Mouse (Mus musculus) intestine, postnatal 0 days (tissue): ENCODE data around the gene Ubn1. TPM values are rescaled to one million over a fixed set of nuclear protein-coding genes. Genes with fewer than 3 reads are reported as not detected.

Experiments
- ATAC-seq: fragments of 200-750 bp; cut with Nextera tagmentation; 2 replicates; pipeline ENCODE4 v1.8.0; 2017; ENCODE audit warnings: mild to moderate bottlenecking, moderate TSS enrichment, moderate library complexity
- H3K27ac ChIP-seq: fragments of 300-500 bp; sonication (generic); 2 replicates; pipeline ENCODE4 v1.5.1; 2014; ENCODE audit warnings: mild to moderate bottlenecking, low read depth, low read length, moderate library complexity
- H3K27me3 ChIP-seq: fragments of 300-500 bp; sonication (generic); replicated peaks from 2 replicates; pipeline ENCODE4 v1.6.1; 2014; ENCODE audit warnings: low read length, mixed read lengths; ENCODE audit not compliant: control insufficient read depth, insufficient read depth
- H3K36me3 ChIP-seq: fragments of 300-500 bp; sonication (generic); 2 replicates; pipeline ENCODE4 v1.6.1; 2014; ENCODE audit warnings: mild to moderate bottlenecking, moderate library complexity; ENCODE audit not compliant: control insufficient read depth, insufficient read depth
- H3K4me1 ChIP-seq: fragments of 300-500 bp; sonication (generic); replicated peaks from 2 replicates; pipeline ENCODE4 v1.6.1; 2014; ENCODE audit warnings: antibody characterized with exemption, low read length, mixed read lengths; ENCODE audit not compliant: control insufficient read depth, insufficient read depth
- H3K4me2 ChIP-seq: fragments of 300-500 bp; sonication (generic); replicated peaks from 2 replicates; pipeline ENCODE4 v1.6.1; 2014; ENCODE audit warnings: low read depth, mild to moderate bottlenecking, moderate library complexity
- H3K4me3 ChIP-seq: fragments of 300-500 bp; sonication (generic); 2 replicates; pipeline ENCODE4 v1.5.1; 2014; ENCODE audit warnings: low read depth, low read length
- H3K9ac ChIP-seq: fragments of 300-500 bp; sonication (generic); 2 replicates; pipeline ENCODE4 v1.6.1; 2014; ENCODE audit warnings: mild to moderate bottlenecking, low read depth, low read length
- H3K9me3 ChIP-seq: fragments of 300-500 bp; sonication (generic); 2 replicates; pipeline ENCODE4 v1.6.1; 2016; ENCODE audit warnings: mixed run types; ENCODE audit not compliant: control insufficient read depth
- CTCF ChIP-seq: sonication (generic); IDR thresholded peaks from 2 replicates; pipeline ENCODE4 v1.5.1; 2016; ENCODE audit warnings: low read depth, mild to moderate bottlenecking, control low read depth, antibody characterized with exemption, moderate library complexity
- WGBS: fragments of 180-500 bp; shearing (Covaris S2); extraction: QIAGEN DNeasy Blood & Tissue Kit; methylation state at CpG from one replicate; pipeline ENCODE4 v1.1.7; 2014; 5-methylcytosine and 5-hydroxymethylcytosine counted together
- polyA plus RNA-seq: library from polyadenylated mRNA; unstranded; fragments of >200 nt; fragmentation: Nextera tagmentation; extraction: Ambion mirVana; gene quantifications from 2 replicates; pipeline ENCODE4 v1.2.1, GENCODE M21; 2015

Ubn1 gene
- polyA plus RNA-seq, 1 experiment from 2014 or later: 14.7 TPM

DNA sequence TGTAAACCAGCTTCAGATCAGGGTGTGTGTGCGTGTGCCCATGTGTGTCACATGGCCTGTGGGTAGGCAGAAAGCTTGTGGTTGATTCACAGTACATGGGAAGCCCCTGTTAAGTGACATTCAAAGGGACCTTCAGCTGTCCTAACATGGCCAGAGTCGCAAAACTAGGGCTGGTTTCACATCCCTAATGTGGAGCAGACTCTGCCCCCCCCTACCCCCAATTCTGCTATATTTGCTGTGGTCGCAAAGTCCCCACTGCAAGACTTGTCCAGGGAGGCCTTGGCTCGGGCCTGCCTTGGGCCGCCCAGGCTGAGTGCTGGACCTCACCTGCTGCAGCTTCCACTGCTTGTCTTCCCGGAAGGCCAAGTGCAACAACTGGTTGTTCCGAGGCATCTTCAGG is 38.6 kb upstream of the Ubn1 start:
- WGBS: 85% methylated on average over 7 of the region's 7 CpGs
- H3K27ac ChIP-seq: no peak overlapping the region
- H3K4me3 ChIP-seq: no peak overlapping the region
- H3K9me3 ChIP-seq: no peaks in the 10 kb centered on the region
- no peak overlapping the region for H3K9ac ChIP-seq
- no peak overlapping the region for H3K4me2 ChIP-seq
- ATAC-seq: no peak
- no peaks in the 10 kb centered on the region for H3K4me1 ChIP-seq
- no peaks in the 10 kb centered on the region for H3K27me3 ChIP-seq
- peaks cover 32% of the 10 kb centered on the region for H3K36me3 ChIP-seq
- TF ChIP-seq CTCF: no peak

DNA sequence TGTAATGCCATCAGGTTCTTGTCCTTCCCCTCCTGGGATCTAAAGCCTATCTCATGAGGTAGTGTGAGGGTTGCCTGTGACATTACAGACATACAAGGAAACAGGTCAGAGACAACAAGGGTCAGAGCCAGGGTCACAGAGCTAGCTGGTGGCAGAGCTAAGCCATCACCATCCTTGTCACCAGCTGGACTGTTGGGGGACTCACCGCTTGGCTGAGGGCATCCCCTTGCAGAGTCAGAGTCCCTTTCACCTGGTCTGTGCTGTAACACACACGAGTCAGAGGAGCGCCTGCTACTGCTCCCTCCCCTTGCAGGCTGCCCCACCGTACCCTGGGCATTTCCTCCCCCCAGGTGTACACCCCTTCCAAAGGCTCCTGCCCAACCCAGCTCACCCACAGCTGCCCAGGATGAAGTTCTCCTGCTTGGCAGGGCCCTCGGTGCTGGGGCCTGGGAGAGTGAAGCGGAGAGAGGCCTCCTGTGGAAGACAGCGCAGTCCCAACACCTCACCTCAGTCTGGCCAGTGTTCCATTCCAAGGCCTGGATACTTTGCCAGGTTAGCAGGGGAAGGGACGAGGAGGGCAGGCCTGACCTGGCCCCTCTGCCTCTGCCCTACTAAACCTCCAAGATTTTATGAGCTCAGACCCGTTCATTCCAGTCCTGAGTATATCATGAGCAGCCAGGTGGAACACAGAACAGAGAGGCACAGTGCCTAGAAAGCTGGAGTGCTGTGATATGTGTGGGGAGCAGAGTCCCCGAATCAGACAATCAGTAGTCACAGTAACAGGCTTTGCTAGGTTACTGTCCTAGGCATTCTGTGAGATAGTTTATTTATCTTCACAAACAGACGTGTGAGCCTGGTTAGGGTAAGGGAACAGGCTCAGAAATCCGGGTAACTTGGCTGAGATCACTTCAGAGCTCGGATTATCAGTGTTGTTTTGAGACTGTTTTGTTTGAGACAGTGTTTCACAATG is 37.5 kb upstream of the Ubn1 start:
- Histone ChIP-seq H3K27me3 (no peaks in the 10 kb centered on the region), H3K27ac (peak overlapping the region; percentile 64), H3K4me3 (peak overlapping the region; percentile 53), H3K9ac (no peak overlapping the region), H3K9me3 (no peaks in the 10 kb centered on the region), H3K36me3 (peaks cover 43% of the 10 kb centered on the region), H3K4me2 (peak overlapping the region; percentile 82), H3K4me1 (no peaks in the 10 kb centered on the region)
- no peak for ATAC-seq
- WGBS: 39% methylated on average over 13 of the region's 13 CpGs
- no peak for TF ChIP-seq CTCF

DNA sequence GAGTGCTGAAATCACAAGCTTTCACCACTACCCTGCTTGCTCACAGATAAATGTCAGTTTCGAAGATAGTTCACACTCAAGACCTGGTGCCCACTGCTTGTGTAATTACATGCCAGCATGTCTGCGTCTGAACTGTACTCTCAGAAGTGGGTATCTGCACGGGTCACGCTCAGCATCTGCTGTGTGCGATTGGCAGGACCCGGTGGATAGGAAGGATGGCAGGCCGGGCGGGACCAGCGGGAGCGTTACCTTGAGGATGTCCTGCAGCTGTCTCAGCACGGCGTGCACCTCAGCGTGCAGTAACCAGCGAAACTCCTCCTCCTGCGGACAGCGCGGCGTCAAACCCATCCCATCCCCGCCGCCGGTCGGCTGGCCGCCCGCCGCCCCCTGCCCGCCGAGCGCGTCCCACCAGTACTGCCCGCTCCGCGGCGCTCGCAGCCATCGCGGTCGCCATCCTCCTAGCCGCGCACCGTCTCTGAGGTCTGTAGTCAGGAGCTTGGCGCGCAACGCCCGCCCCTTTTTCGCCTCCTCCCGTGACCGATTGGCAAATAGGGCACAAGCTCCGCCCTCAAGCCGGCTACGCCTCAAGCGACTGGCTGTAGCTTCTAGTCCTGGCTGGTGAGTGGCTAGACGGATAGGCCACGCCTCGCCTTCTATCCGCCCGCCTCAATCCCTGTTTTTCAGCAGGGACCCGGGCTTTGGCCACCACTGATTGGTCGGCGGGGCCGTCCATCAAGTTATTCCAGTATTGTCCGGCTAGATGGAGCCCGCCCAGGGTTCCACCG is 36.6 kb upstream of the Ubn1 start, which contains the start of gene Rogdi:
TSS of gene Rogdi (minus strand) at position 500 of the 785 bp plus-strand sequence.
- no peaks in the 10 kb centered on the region for H3K4me1 ChIP-seq
- peak; percentile 55 for TF ChIP-seq CTCF
- H3K4me2 ChIP-seq: peak within 1 kb of the TSS; percentile 82
- peak within 1 kb of the TSS; percentile 53 for H3K4me3 ChIP-seq
- under 1% methylated on average over 62 of the region's 63 CpGs for WGBS
- H3K27me3 ChIP-seq: no peaks in the 10 kb centered on the region
- peak within 1 kb of the TSS; percentile 64 for H3K27ac ChIP-seq
- no peaks in the 10 kb centered on the region for H3K9me3 ChIP-seq
- peaks cover 52% of the 10 kb centered on the region for H3K36me3 ChIP-seq
- H3K9ac ChIP-seq: peak within 1 kb of the TSS; percentile 58
- peak; percentile 97 for ATAC-seq

DNA sequence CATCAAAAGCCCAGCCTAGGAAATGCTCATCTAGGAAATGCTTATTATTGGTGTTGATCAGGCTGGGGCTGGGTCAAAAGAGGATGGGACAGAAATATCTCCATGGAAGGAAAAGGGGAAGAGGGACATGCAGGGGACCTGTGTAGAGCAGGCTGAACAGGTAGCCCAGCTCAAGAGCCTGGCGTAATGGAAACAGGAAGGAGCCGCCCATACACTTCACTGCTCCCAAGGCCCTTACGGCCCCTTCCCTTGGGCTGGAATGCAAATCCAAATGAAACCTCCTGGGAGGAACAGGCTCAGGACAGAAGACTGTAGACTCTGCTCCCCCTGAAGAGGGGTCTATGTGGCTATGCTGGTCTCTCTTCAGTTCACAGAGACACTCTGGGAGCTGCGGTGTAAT is 35.3 kb upstream of the Ubn1 start:
- Histone ChIP-seq H3K36me3 (peaks cover 65% of the 10 kb centered on the region), H3K27ac (0 out of 2 replicates have a peak overlapping the region, but pooled peaks have one; percentile 23), H3K27me3 (no peaks in the 10 kb centered on the region), H3K4me1 (no peaks in the 10 kb centered on the region), H3K9ac (no peak overlapping the region), H3K9me3 (no peaks in the 10 kb centered on the region), H3K4me2 (no peak overlapping the region), H3K4me3 (no peak overlapping the region)
- WGBS: 85% methylated on average over 4 of the region's 4 CpGs
- no peak for TF ChIP-seq CTCF
- no peak for ATAC-seq

DNA sequence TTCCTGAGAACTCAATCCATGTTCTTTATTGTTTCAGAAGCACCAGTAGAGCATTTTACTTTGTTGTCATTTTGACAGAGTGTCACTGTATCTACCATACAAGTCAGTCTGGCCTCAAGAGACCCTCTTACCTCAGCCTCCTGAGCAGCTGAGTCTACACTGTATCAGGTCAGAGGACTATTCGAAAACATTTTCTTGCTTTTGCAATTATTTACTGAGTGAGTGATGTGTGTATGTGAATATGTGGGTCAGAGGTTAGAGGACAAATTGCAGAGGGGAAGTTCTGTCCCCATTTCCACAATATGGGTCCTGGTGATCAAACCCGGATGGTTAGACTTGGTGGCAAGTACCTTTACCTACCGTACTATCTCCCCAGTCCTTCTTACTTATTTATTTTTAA is 25.8 kb upstream of the Ubn1 start:
- H3K9me3 ChIP-seq: no peaks in the 10 kb centered on the region
- H3K4me1 ChIP-seq: no peaks in the 10 kb centered on the region
- H3K27me3 ChIP-seq: no peaks in the 10 kb centered on the region
- H3K27ac ChIP-seq: no peak overlapping the region
- no peak for ATAC-seq
- H3K36me3 ChIP-seq: peaks cover 94% of the 10 kb centered on the region
- no peak overlapping the region for H3K4me2 ChIP-seq
- WGBS: 94% methylated on average over 3 of the region's 3 CpGs
- no peak for TF ChIP-seq CTCF
- no peak overlapping the region for H3K9ac ChIP-seq
- H3K4me3 ChIP-seq: no peak overlapping the region

- Histone ChIP-seq H3K27ac (no peak overlapping the region), H3K9me3 (no peaks in the 10 kb centered on the region), H3K4me2 (no peak overlapping the region), H3K4me3 (no peak overlapping the region), H3K4me1 (no peaks in the 10 kb centered on the region), H3K36me3 (peaks cover 95% of the 10 kb centered on the region), H3K27me3 (no peaks in the 10 kb centered on the region), H3K9ac (no peak overlapping the region)
- TF ChIP-seq CTCF: no peak
- peak; percentile 87 for ATAC-seq
- 25% methylated on average over 2 of the region's 2 CpGs for WGBS
Measured at GRCm38 (mm10) chr16:5029847-5030246, 20.0 kb upstream of the Ubn1 start.
